Mouse (Mus musculus) megakaryocyte, embryonic 14.5 days (primary cell): ENCODE results near the gene Smim20. TPM values are rescaled to one million over a fixed set of nuclear protein-coding genes. Genes with fewer than 3 reads are reported as not detected.

ENCODE experiments used
- H3K27me3 ChIP-seq: replicated peaks from 2 replicates; pipeline ENCODE3; 2012; ENCODE audit warnings: inconsistent platforms
- H3K36me3 ChIP-seq: replicated peaks from 2 replicates; pipeline ENCODE3; 2012; ENCODE audit warnings: low read length, inconsistent platforms, mixed read lengths
- H3K4me1 ChIP-seq: 2 replicates; pipeline ENCODE4 v1.6.1; 2012; ENCODE audit warnings: inconsistent platforms
- H3K4me3 ChIP-seq: replicated peaks from 2 replicates; pipeline ENCODE3; 2012; ENCODE audit warnings: moderate library complexity, mild to moderate bottlenecking, inconsistent platforms
- H3K9me3 ChIP-seq: 2 replicates; pipeline ENCODE4 v1.6.1; 2012; ENCODE audit warnings: inconsistent platforms
- FLI1 ChIP-seq: IDR thresholded peaks from 2 replicates; pipeline ENCODE4 v1.6.1; 2012; ENCODE audit warnings: low read length, inconsistent platforms, mixed read lengths
- GATA1 ChIP-seq: IDR thresholded peaks from 3 replicates; pipeline ENCODE4 v1.6.1; 2012; ENCODE audit warnings: mixed read lengths, low read length, inconsistent platforms, borderline replicate concordance
- polyA plus RNA-seq: library from polyadenylated mRNA; stranded (reverse); fragments of >175 nt; gene quantifications from 2 replicates; pipeline ENCODE4 v1.2.3, GENCODE M21; 2012; ENCODE audit warnings: low replicate concordance; ENCODE audit not compliant: insufficient read depth

Smim20 gene
- polyA plus RNA-seq, 1 experiment = 34.9 TPM

- Histone ChIP-seq H3K27me3 (no peaks in the 10 kb centered on the region), H3K4me1 (peaks cover 41% of the 10 kb centered on the region), H3K4me3 (no peak overlapping the region), H3K9me3 (no peaks in the 10 kb centered on the region), H3K36me3 (peaks cover 90% of the 10 kb centered on the region)
- no peak for TF ChIP-seq FLI1
- TF ChIP-seq GATA1 = no peak
These were observed 9.7 kb downstream of the Smim20 start for GRCm38 (mm10) chr5:53276470-53277022.

GRCm38 (mm10) chr5:53277716-53278263 lies 10.9 kb downstream of the Smim20 start:
- Histone ChIP-seq H3K4me1 (peaks cover 38% of the 10 kb centered on the region), H3K27me3 (no peaks in the 10 kb centered on the region), H3K36me3 (peaks cover 83% of the 10 kb centered on the region), H3K9me3 (no peaks in the 10 kb centered on the region), H3K4me3 (no peak overlapping the region)
- no peak for TF ChIP-seq GATA1
- no peak for TF ChIP-seq FLI1

- Histone ChIP-seq H3K9me3 (no peaks in the 10 kb centered on the region), H3K36me3 (peaks cover 69% of the 10 kb centered on the region), H3K4me3 (no peak overlapping the region), H3K27me3 (no peaks in the 10 kb centered on the region), H3K4me1 (peaks cover 24% of the 10 kb centered on the region)
- no peak for TF ChIP-seq GATA1
- no peak for TF ChIP-seq FLI1
These were observed 12.4 kb downstream of the Smim20 start for GRCm38 (mm10) chr5:53279216-53279813.

GRCm38 (mm10) chr5:53282487-53282886 lies 15.6 kb downstream of the Smim20 start:
- peaks cover 37% of the 10 kb centered on the region for H3K36me3 ChIP-seq
- peaks cover 8% of the 10 kb centered on the region; the same call in 1 of the 2 replicates for H3K4me1 ChIP-seq
- peaks cover 5% of the 10 kb centered on the region for H3K27me3 ChIP-seq
- TF ChIP-seq FLI1 (no peak), GATA1 (no peak)
- H3K4me3 ChIP-seq = no peak overlapping the region
- H3K9me3 ChIP-seq = peaks cover 6% of the 10 kb centered on the region

GRCm38 (mm10) chr5:53286406-53286805 lies 19.5 kb downstream of the Smim20 start:
- Histone ChIP-seq H3K36me3 (no peaks in the 10 kb centered on the region), H3K4me3 (no peak overlapping the region), H3K4me1 (peaks cover 7% of the 10 kb centered on the region; the same call in 1 of the 2 replicates), H3K9me3 (peaks cover 6% of the 10 kb centered on the region), H3K27me3 (peaks cover 18% of the 10 kb centered on the region)
- TF ChIP-seq GATA1 = no peak
- TF ChIP-seq FLI1 = no peak

- TF ChIP-seq GATA1 (no peak), FLI1 (no peak)
These were observed 22.6 kb downstream of the Smim20 start for GRCm38 (mm10) chr5:53289438-53289837.

GRCm38 (mm10) chr5:53294627-53295026 lies 27.7 kb downstream of the Smim20 start:
- no peaks in the 10 kb centered on the region for H3K36me3 ChIP-seq
- no peak overlapping the region for H3K4me3 ChIP-seq
- H3K27me3 ChIP-seq = peaks cover 20% of the 10 kb centered on the region
- H3K9me3 ChIP-seq = peaks cover 3% of the 10 kb centered on the region
- H3K4me1 ChIP-seq = no peaks in the 10 kb centered on the region
- TF ChIP-seq FLI1 (no peak), GATA1 (no peak)

More at GRCm38 (mm10) chr5:53289438-53289837, 22.6 kb downstream of the Smim20 start:
- Histone ChIP-seq H3K9me3 (peaks cover 9% of the 10 kb centered on the region), H3K36me3 (no peaks in the 10 kb centered on the region), H3K27me3 (peaks cover 18% of the 10 kb centered on the region), H3K4me3 (no peak overlapping the region), H3K4me1 (no peaks in the 10 kb centered on the region)

GRCm38 (mm10) chr5:53296961-53297360 lies 30.1 kb downstream of the Smim20 start:
- H3K4me3 ChIP-seq = no peak overlapping the region
- no peaks in the 10 kb centered on the region for H3K4me1 ChIP-seq
- H3K27me3 ChIP-seq = peaks cover 10% of the 10 kb centered on the region
- no peak for TF ChIP-seq GATA1
- no peak for TF ChIP-seq FLI1
- H3K36me3 ChIP-seq = no peaks in the 10 kb centered on the region
- peaks cover 3% of the 10 kb centered on the region for H3K9me3 ChIP-seq

- no peaks in the 10 kb centered on the region for H3K4me1 ChIP-seq
- no peak for TF ChIP-seq FLI1
- no peak for TF ChIP-seq GATA1
- no peak overlapping the region for H3K4me3 ChIP-seq
- H3K9me3 ChIP-seq = no peaks in the 10 kb centered on the region
- H3K36me3 ChIP-seq = no peaks in the 10 kb centered on the region
- H3K27me3 ChIP-seq = peaks cover 12% of the 10 kb centered on the region
These were observed 34.6 kb downstream of the Smim20 start for GRCm38 (mm10) chr5:53301496-53301895.

- Histone ChIP-seq H3K36me3 (no peaks in the 10 kb centered on the region), H3K4me1 (no peaks in the 10 kb centered on the region), H3K4me3 (no peak overlapping the region), H3K27me3 (peaks cover 11% of the 10 kb centered on the region), H3K9me3 (no peaks in the 10 kb centered on the region)
- TF ChIP-seq FLI1 (no peak), GATA1 (no peak)
These were observed 36.2 kb downstream of the Smim20 start for GRCm38 (mm10) chr5:53302895-53303670.
